Mouse (Mus musculus) spleen, embryonic (tissue): Measurements from ENCODE around the gene Lrrc1.

ENCODE experiments used
- CTCF ChIA-PET: fragments of 350-600 bp; sonication (Branson Sonifier 250); formaldehyde crosslinking; loops from one replicate; lab custom pipeline; 2022; lab: Charles Lee

Gene Lrrc1

DNA sequence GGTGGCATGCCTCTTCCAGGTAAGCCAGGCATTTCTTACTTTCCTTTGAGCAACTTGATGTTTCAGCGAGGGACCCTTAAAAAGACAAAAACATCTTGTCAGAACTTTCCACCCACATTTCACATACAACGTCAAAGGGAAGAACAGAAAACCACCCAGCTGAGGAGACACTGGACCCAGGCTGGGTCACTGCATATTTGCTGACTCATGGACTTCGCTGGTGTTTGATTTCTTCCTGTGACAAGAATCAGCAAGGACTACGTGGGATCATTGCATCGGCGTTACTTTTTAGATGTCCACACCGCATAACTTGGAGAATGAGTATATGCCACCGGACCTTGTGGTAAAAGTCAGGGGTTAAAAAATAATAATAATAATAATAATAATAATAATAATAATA, 155.7 kb downstream of the Lrrc1 start:
- CTCF ChIA-PET = no interaction called here

DNA sequence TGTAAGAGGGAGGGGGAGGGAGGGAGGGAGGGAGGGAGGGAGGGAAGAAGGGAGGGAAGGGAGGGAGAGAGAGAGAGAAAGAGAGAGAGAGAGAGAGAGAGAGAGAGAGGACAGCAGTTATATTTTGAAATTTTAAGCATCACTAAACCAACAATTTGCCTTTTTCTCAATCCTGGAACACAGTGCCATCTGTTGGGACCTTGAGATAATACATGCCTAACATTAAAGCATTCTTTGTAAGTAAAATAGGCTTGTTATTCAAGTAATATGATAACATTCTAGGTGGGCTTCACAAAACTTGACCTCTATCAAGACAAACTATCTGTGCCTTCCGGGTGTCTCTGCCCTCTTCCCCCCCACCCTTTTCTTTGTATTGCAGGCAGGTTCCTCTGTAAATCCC, 157.9 kb downstream of the Lrrc1 start:
- CTCF ChIA-PET = interaction anchor here (0.7 kb wide), 1 partner anchor 18 kb away, joined by 3 read pairs; no protein-coding TSS in a partner anchor

DNA sequence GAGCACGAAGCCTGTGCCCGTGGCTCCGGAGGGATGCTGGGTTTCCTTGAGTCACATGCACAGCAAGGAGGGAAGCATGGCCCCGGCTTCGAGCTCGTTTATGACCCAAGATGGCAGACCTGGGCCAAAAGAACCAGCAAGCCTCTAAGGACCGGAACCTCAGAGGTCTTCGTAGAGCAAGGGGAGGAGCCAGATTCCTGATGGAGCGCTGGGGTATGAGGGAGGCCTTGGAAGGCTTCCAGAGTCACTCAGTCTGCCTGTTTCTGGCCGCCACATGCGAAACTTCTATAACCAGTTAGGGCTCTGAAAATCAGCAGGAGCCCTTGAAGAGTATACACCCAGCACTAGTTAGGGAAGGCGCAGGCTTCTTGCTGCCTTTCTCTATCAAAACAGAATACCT, 159.1 kb downstream of the Lrrc1 start:
- CTCF ChIA-PET = no interaction called here

DNA sequence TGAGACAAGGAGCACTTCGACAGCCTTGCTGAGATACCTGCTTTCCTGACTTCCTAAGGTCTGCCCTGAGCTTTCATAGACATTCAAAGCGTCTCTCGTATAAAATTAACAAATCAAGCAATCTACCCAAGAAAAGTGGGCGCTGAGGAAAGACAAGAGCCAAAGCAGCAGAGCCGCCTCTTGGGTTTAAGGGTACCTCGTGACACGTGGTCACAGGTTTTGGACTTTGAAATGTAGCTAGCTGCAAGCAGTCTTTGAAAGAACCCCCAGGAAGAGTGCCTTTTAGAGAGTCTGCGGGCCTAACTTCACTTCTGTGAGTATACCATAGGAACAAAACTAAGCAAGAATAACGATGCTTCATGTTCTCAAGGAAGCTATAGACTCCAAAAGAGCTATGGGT, 160.0 kb downstream of the Lrrc1 start:
- CTCF ChIA-PET = interaction anchor here (0.7 kb wide), 1 partner anchor 159 kb away, joined by 9 read pairs; no protein-coding TSS in a partner anchor

DNA sequence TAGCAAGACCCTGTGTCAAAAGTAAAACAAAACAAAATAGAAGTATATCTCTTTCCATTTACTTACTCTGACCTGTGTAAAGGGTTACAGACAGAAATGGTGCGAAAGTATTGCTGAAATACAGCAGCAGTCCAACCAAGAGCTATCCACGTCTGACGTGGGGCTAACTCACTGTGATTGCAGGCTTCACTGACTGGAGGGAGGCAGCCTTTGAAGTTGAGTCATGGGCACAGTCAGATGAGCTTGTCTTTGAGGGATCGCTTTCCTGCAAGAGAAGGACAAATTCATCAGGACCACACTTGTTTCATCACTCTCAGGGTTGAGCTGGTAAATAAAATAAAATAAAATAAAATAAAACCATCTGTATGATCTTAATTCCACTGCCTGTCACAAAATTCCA, 160.7 kb downstream of the Lrrc1 start:
- CTCF ChIA-PET = no interaction called here

DNA sequence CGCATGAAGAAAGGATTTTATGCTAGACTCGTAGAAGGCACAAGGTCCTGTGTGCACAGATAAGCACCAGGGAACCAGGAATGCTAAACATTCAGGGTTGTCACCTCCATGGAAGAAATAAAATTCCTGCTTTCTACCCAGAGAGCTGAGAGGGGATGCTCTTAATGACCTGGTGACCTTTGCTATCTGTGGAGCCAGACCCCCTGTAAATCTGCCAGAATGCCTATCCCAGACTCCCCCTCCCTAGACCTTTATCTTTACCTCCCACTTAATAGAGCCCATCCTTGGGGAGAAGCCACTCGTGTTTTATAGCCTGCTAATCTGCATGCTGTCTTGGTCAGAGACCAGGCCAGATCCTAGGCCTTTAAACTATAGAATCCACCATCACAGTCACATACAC, 162.2 kb downstream of the Lrrc1 start:
- CTCF ChIA-PET = interaction anchor here (0.7 kb wide), 1 partner anchor 162 kb away, joined by 4 read pairs; the partner anchor contains the start of gene Lrrc1

DNA sequence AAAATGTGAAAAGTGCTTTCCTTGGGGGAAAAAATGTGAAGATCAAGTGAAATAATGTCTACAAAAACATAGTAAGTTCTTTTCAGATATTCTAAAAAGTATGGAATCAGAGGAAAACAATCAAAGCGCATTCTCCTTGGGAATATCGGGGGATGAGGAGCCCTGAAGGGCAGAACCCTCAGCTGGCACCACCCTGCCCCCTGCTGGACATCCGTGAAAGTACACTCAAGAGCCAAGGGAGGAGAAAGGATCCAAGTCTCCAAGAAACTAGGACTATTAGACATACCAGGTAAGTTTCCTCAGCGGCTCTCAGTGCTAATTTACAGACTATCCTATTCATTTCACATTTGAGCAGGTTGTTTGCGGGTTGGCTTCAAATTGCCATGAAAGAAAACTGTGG, 163.1 kb downstream of the Lrrc1 start:
- CTCF ChIA-PET = no interaction called here
